Mouse (Mus musculus) kidney, adult 8-10 months (tissue): Measurements from ENCODE around the gene H2-DMb2.

Experiments
- DNase-seq, 2 experiments: peaks; one replicate each; pipeline ENCODE4 v3.0.0; 2022

H2-DMb2 gene

DNA sequence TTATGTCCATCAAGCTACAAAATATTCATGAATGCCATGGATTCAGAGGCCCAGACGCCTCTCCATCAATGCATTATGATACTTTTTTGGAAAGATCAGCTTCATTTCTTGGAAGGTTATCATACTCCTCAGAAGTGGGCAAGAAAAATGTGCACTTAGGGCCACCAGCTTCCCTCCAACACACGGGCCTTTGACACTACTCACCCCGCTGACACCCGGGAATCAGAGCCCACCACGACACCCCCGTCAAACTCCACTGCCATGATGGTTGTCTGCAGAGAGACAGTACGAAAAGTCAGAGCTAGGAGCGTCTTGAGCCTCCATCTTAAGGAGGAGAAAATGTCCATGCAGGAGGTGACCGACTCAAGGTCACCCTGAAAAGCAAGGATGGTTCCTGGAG lies 42.4 kb downstream of the H2-DMb2 start:
- DNase-seq, result no peak

DNA sequence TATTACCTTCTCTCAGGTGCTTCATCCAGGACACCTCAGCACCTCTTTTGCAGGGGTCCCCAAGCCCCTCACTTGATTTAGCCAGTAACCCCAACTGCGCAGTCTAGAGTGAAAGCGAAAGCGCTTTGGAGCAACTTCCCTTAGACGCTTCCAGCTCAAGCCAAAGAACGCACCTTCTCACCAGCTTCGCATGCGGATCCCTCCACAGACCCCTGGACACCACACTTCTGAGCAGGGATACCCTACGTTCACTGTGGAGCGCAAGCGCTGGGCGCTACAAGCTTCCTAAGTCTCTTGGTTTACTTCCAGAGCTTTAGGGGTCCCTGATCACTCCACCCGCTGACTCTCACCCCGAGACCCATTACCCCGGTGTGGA lies 43.8 kb downstream of the H2-DMb2 start:
- DNase-seq, result no peak

DNA sequence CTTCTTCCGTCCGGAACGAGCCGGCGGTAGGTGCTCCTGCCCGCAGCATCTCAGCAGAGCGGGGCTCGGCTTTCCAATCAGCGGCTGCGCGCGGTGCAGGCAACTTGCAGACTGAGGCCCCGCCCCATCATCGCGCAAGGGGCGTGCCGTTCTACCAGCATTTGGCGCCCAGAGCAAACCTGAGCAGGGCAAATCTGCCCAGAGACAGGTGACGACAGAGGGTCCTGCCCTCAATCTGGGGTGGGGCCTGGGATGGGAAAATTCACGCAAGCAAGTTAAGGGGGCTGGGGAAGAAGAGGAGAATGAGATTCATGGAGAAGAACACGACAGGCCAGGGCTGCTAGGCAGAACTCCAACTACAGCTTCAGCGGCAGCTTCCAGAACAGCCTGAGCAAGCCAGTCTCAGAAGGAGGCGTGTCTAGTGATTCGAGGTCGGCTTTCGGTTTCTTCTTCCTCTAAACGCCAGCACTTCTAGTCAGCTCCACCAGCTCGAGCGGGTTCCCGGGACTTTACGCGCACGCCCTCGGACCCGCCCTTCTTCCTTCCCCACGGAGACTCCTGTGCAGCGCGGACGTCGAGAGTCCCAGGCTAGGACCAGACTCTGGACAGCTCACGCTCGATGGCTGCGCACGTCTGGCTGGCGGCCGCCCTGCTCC lies 44.3 kb downstream of the H2-DMb2 start, which contains the start of the genes Tap1 and Psmb9:
Gene Tap1 (plus strand): TSS at position 293 of the 656 bp plus-strand sequence.
Gene Psmb9 (minus strand): TSS at position 504 of the 656 bp plus-strand sequence.
- peak; percentile 97 to 99 for DNase-seq

DNA sequence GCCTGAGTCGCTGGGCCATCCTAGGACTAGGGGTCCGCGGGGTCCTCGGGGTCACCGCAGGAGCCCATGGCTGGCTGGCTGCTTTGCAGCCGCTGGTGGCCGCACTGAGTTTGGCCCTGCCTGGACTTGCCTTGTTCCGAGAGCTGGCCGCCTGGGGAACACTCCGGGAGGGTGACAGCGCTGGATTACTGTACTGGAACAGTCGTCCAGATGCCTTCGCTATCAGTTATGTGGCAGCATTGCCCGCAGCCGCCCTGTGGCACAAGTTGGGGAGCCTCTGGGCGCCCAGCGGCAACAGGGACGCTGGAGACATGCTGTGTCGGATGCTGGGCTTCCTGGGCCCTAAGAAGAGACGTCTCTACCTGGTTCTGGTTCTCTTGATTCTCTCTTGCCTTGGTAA lies 44.9 kb downstream of the H2-DMb2 start:
- peak in 1 of 2 experiments; percentile 20 for DNase-seq

DNA sequence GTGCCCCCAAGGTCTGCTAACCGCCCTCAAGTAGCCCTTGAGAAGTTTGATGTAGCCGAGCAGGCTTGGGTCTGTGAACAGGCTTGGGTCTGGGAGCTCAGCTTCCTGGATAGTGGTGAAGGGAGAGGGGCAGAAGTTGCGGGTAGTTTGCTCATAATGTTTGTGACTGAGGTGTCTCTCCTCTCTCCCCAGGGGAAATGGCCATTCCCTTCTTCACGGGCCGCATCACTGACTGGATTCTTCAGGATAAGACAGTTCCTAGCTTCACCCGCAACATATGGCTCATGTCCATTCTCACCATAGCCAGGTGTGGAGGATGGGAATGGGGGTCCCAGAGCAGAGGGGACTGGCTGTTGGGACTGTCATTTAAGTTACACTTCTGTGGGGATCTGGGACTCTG lies 45.9 kb downstream of the H2-DMb2 start:
- DNase-seq, result no peak

DNA sequence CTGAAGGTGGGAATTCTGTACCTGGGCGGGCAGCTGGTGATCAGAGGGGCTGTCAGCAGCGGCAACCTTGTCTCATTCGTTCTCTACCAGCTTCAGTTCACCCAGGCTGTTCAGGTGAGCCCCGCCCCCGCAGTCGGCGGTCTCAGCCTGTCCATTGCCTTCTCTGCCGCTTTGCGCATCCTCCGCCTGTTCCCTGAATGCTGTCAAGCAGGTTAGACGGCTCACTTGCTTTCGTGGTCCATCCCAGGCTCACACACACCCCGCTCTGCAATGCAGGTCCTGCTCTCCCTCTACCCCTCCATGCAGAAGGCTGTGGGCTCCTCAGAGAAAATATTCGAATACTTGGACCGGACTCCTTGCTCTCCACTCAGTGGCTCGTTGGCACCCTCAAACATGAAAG lies 49.7 kb downstream of the H2-DMb2 start:
- DNase-seq, result no peak

DNA sequence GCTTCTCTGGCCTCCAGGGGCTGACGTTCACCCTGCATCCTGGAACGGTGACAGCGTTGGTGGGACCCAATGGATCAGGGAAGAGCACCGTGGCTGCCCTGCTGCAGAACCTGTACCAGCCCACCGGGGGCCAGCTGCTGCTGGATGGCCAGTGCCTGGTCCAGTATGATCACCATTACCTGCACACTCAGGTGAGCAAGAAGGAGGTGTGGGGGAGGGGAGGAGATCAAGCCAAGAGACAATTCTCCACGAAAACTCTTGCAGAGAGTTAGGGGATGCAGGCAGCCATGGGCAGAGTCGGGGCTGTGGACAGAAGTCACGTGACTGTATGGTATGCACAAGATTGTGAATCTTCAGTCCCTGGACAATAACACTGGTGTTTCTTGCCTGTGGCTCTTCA lies 50.4 kb downstream of the H2-DMb2 start:
- no peak for DNase-seq

DNA sequence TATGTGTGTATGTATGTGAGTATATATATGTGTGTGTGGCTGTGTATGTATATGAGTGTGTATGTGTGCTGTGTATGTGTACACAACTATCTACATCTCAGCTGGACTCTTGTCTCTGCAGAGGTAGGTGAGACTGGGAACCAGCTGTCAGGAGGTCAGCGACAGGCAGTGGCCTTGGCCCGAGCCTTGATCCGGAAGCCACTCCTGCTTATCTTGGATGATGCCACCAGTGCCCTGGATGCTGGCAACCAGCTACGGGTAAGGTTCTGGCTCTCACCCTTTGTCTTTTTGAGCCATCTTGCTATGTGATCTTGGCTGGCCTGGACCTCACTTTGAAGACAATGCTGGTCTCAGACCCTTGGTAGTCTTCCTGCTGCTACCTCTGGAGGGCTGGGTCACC lies 51.6 kb downstream of the H2-DMb2 start:
- no peak for DNase-seq

DNA sequence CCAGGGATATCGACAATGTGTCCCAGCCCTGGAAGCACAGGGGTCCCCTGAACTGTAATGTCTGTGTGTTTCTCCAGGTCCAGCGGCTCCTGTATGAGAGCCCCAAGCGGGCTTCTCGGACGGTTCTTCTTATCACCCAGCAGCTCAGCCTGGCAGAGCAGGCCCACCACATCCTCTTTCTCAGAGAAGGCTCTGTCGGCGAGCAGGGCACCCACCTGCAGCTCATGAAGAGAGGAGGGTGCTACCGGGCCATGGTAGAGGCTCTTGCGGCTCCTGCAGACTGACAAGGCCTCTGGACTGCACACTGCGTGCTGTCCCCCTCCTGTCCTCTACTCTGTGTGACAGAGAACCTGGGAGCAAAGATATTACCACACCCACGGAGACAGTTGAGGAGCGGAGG lies 53.4 kb downstream of the H2-DMb2 start:
- no peak for DNase-seq

DNA sequence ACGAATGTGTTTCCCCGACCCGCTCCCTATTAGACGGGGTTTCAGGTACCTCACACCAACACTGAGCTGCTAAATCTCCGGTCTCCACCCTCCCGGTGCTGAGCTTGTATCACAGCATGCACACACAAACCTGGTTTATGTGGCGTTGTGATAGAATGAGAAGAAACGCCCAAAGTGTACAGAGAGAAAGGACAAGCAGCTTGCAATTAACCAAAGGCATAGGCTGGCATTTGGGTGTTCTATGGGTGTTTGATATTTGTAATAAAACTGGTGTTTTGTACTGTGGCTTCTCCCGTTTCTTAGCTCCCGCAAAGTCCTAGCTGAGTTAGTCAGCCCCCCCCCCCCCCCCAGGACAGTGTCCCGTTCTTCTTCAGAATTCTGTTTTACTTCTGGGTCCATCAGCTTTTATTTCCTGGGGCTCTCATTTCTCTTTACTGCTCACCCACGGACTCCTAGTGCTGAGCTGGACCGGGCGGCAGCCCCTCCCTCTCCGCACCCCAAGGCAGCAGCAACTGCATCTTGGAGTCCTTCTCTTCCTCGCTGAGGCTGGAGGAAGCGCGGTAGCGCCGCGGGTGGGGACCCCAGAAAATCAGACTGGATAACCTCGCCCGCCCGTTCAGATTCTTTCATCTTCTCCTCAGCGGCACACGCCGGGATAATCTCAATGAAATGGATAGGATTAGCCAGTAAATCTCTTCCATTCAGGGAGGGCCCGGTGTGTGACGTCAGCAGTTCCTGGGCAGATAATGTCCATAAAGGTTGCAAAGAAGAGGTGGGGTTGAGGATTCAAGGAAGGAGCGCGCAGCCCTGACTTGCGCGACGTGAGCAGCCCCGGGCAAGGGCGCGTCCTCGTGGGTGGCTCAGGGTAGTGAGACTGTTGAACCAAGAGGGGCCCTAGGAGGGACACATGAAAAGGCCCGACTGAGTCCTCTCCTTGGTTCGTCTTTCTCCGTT lies 54.1 kb downstream of the H2-DMb2 start, which contains the start of gene Psmb8:
Gene Psmb8 (plus strand): TSS at position 781 of the 954 bp plus-strand sequence.
- peak; percentile 91 to 94 for DNase-seq

DNA sequence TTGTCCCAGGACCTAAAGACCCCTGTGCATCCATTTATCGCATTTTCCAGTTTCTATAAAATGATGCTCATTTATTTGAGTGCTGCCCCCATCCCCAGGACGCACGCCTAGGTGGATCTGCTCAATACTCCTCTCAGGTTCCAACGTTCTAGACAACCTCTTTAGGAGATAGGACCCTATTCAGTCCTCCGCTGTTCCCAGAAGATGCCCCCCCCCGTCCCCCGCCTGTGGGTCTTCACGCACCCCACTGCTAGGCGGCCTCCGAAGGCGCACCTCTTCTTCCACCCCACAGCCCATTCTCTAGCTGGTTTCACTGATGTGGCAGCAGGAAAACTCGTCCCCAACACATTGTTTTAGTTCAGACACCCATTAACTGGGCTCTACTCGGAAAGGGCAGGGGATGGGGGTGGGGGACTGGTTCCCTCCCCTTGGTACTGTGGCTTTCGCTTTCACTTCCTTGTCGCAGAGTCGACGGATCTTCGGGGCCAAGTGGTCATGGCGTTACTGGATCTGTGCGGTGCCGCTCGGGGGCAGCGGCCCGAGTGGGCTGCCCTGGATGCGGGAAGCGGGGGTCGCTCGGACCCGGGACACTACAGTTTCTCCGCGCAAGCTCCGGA lies 54.9 kb downstream of the H2-DMb2 start:
- DNase-seq, result peak; percentile 35 to 57

DNA sequence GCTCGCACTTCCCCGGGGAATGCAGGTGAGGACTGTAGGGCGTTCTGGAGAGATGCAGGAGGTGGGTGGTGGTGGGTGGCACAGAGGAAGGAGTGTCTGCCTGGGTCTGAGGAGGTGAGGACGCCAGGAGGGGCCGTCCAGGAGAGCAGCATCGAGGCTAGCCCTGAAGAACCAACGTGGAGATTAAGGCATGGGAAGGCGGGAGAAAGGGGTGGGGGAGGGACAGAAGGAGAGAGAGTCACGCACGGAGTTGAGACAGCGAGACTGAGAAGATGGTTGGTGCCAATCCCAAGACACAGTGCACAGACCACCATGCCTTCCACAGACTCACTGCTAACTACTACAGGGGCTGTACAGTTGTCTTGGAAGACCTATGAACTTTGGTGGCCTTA lies 55.4 kb downstream of the H2-DMb2 start:
- DNase-seq, result no peak

DNA sequence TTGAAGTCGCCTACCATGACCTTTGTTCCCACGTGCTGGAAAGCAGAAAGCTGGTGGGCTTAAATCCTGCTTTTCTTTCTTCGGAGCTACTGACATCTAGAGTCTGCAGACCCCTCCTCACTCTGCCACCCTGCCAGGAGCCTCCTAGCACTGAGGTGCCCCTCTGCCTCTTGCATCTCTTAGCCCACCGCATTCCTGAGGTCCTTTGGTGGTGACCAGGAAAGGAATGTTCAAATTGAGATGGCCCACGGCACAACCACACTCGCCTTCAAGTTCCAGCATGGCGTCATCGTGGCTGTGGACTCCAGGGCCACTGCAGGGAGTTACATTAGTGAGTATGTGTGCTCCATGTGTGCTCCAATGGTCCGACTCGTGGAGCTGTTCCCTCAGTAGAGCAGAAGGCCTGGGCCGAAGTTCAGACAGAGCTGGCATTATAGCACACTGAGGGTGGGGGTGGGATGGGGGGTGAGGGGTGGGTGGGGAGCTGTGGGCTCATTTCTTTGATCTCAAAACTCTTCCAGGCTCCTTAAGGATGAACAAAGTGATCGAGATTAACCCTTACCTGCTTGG lies 56.0 kb downstream of the H2-DMb2 start:
- DNase-seq, result no peak

DNA sequence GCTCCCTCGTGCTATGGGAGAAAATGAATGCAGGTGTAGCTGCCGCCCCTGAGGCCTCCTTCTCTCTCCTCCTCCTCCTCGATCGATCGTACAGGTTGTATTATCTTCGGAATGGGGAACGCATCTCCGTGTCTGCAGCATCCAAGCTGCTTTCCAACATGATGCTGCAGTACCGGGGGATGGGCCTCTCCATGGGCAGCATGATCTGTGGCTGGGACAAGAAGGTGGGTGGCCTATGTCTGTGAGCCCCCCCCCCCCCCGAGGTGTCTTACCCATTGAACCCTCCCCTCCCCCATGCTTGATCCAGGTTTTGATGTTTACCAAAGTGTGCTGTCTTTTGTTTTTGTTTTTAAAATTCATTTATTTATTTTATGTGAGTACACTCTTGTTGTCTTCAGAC lies 56.9 kb downstream of the H2-DMb2 start:
- DNase-seq, result no peak

DNA sequence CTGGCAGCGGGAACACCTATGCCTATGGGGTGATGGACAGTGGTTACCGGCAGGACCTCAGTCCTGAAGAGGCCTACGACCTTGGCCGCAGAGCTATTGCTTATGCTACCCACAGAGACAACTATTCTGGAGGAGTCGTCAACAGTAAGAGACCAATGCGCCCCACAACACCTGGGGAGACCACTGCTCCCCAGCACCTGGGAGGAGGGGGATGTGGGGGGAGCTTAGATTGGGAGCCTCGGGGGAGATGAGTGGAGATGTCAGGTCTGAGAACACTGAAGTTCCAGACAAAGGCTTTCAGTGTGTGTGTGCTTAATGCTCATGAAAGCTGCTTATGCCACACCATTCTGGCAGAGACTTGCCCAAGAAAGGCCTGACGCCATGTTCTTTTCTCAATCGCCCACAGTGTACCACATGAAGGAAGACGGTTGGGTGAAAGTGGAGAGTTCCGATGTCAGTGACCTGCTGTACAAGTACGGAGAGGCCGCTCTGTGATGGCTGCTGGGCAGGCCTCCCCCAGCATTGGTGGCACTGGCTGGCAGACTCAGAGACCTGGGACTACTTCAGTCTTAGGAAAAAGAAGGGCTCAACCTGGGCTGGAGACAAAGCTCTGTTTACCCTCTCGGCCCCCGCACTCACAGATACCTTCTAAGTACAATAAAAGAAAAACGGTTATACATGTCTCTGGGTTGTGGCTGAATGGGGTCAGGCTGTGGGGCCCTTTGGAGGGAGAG lies 57.8 kb downstream of the H2-DMb2 start:
- DNase-seq, result no peak
